Mouse (Mus musculus) myocyte (in vitro differentiated cells): ENCODE results near the gene Xylb.

Source experiments
- CEBPB ChIP-seq: IDR thresholded peaks from 2 replicates; pipeline ENCODE4 v1.6.1; 2011; ENCODE audit warnings: mild to moderate bottlenecking, moderate library complexity; ENCODE audit not compliant: poor library complexity, insufficient read depth, severe bottlenecking
- E2F4 ChIP-seq: IDR thresholded peaks from one replicate; pipeline ENCODE4 v1.6.1; 2011; ENCODE audit warnings: mild to moderate bottlenecking, control low read depth, moderate library complexity; ENCODE audit not compliant: insufficient read depth
- MAX ChIP-seq: IDR thresholded peaks from one replicate; pipeline ENCODE4 v1.6.1; 2011; ENCODE audit warnings: low read depth, mild to moderate bottlenecking, control low read depth
- MYOD1 ChIP-seq, 3 experiments: IDR thresholded peaks; one replicate each; pipeline ENCODE4 v1.6.1; 2011; ENCODE audit warnings: control low read depth in 2 of 3, low read depth in 2 of 3, mild to moderate bottlenecking in 2 of 3, moderate library complexity in 1 of 3; ENCODE audit not compliant: insufficient read length in 2 of 3, control insufficient read depth in 1 of 3
- MYOG ChIP-seq, 3 experiments: IDR thresholded peaks; one replicate each; pipeline ENCODE4 v1.6.1; 2011; ENCODE audit warnings: control low read depth in 2 of 3, low read depth in 2 of 3, mild to moderate bottlenecking in 2 of 3; ENCODE audit not compliant: insufficient read length in 2 of 3, control insufficient read depth in 1 of 3, insufficient read depth in 1 of 3
- POLR2A ChIP-seq: IDR thresholded peaks from one replicate; pipeline ENCODE4 v1.6.1; 2011; ENCODE audit warnings: low read depth, mild to moderate bottlenecking, control low read depth, moderate library complexity; ENCODE audit not compliant: insufficient read length
- SRF ChIP-seq: IDR thresholded peaks from one replicate; pipeline ENCODE4 v1.6.1; 2011; ENCODE audit warnings: low read depth; ENCODE audit not compliant: control insufficient read depth, insufficient read length
- TCF3 ChIP-seq: IDR thresholded peaks from one replicate; pipeline ENCODE4 v1.6.1; 2011; ENCODE audit warnings: low read depth, control low read depth; ENCODE audit not compliant: insufficient read length
- USF1 ChIP-seq: IDR thresholded peaks from one replicate; pipeline ENCODE4 v1.6.1; 2011; ENCODE audit warnings: low read depth, mild to moderate bottlenecking, control low read depth, moderate library complexity

- TF ChIP-seq POLR2A, result no peak
- TF ChIP-seq MAX, result no peak
- no peak for TF ChIP-seq MYOG (IDR thresholded peaks at IDR 0.05; ENCODE audit: control insufficient read depth in 1 of 3, insufficient read depth in 1 of 3, insufficient read length in 2 of 3, low read depth in 2 of 3)
- no peak for TF ChIP-seq MYOD1 (IDR thresholded peaks at IDR 0.05; ENCODE audit: control insufficient read depth in 1 of 3, insufficient read length in 2 of 3, low read depth in 2 of 3)
- no peak for TF ChIP-seq USF1
- TF ChIP-seq E2F4, result no peak
- TF ChIP-seq TCF3, result no peak
- TF ChIP-seq SRF, result no peak
- no peak for TF ChIP-seq CEBPB
Observed at GRCm38 (mm10) chr9:119394808-119395207, 37.6 kb downstream of the Xylb start.
